Mouse (Mus musculus): ENCODE results near the gene Dnajc17. TPM values are rescaled to one million over a fixed set of nuclear protein-coding genes. Genes with fewer than 3 reads are reported as not detected.

Gene Dnajc17
- total and polyA plus RNA-seq, 3 experiments, result 24.9 to 41.4 (median 32.5) TPM

DNA sequence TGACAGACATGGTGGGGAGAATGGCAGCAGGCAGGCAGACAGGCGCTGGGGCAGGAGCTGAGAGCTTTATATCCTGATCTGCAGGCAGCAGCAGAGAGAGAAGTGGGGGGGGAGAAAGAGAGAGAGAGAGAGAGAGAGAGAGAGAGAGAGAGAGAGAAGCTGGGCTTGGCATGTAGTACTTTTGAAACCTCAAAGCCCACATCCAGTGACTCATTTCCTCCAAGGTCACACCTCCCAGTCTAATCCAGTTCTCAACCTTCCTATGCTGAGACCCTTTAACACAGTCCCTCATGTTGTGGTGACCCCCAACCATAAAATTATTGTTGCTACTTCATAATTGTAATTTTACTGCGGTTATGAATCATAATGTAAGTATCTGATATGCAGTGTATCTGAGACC is 38.3 kb downstream of the Dnajc17 start:
- H3K4me3 ChIP-seq (ENCODE audit: low read depth, low read length), result no peak overlapping the region
- ATAC-seq (ENCODE audit: extremely low read depth, insufficient number of reproducible peaks, low FRiP score, poor library complexity, severe bottlenecking) (no peak), DNase-seq (ENCODE audit: low spot score) (no peak)

DNA sequence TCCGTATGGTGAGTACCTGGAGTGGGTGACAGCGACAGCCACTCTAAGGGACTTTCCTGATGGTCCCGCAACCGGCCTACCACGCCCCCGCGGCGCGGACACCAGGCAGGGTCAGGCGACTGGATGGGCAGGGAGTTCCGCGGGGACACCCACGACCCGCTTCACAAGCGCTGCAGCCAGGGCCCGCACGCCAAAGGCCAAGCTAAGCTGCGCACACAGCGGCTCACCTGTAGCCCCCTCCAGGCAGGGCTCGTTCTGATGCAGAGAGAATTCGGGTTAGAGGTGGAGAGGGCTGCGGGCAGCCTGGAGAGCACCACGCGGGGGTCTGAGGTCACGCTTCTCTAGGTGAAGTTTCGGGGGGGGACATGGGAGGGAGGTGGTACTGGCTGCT is 40.7 kb downstream of the Dnajc17 start:
- Histone ChIP-seq H3K4me1 (ENCODE audit: insufficient read depth, low read depth, low read length) (peaks cover 69% of the 10 kb centered on the region), H3K27me3 (ENCODE audit: insufficient read depth, low read length) (peaks cover 2% of the 10 kb centered on the region; the same call in 1 of the 2 replicates), H3K4me3 (ENCODE audit: low read depth, low read length) (peak overlapping the region; percentile 82), H3K36me3 (replicated peaks) (peaks cover 18% of the 10 kb centered on the region), H3K9me3 (replicated peaks) (no peaks in the 10 kb centered on the region)
- TF ChIP-seq GATA1 (IDR thresholded peaks at IDR 0.05; ENCODE audit: borderline replicate concordance, low read length), result no peak
- TF ChIP-seq POLR2AphosphoS5 (IDR thresholded peaks at IDR 0.05; ENCODE audit: insufficient replicate concordance, low read depth, low read length), result no peak
- no peak for TF ChIP-seq GATA2 (IDR thresholded peaks at IDR 0.05; ENCODE audit: borderline replicate concordance, low read depth, low read length)
- TF ChIP-seq TAL1 (conservative IDR thresholded peaks at IDR 0.05; ENCODE audit: low read depth, low read length), result no peak
- TF ChIP-seq CTCF (IDR thresholded peaks at IDR 0.05; ENCODE audit: low read depth, low read length), result no peak
- ATAC-seq (ENCODE audit: extremely low read depth, insufficient number of reproducible peaks, low FRiP score, poor library complexity, severe bottlenecking) (no peak), DNase-seq (ENCODE audit: low spot score) (no peak)

More for the DNA sequence above, 38.3 kb downstream of the Dnajc17 start:
- Histone ChIP-seq H3K36me3 (replicated peaks) (peaks cover 37% of the 10 kb centered on the region), H3K9me3 (replicated peaks) (no peaks in the 10 kb centered on the region), H3K4me1 (ENCODE audit: insufficient read depth, low read depth, low read length) (peaks cover 65% of the 10 kb centered on the region), H3K27me3 (ENCODE audit: insufficient read depth, low read length) (peaks cover 2% of the 10 kb centered on the region; the same call in 1 of the 2 replicates)
- TF ChIP-seq POLR2AphosphoS5 (IDR thresholded peaks at IDR 0.05; ENCODE audit: insufficient replicate concordance, low read depth, low read length) (no peak), TAL1 (conservative IDR thresholded peaks at IDR 0.05; ENCODE audit: low read depth, low read length) (no peak), GATA1 (IDR thresholded peaks at IDR 0.05; ENCODE audit: borderline replicate concordance, low read length) (no peak), CTCF (IDR thresholded peaks at IDR 0.05; ENCODE audit: low read depth, low read length) (no peak), GATA2 (IDR thresholded peaks at IDR 0.05; ENCODE audit: borderline replicate concordance, low read depth, low read length) (no peak)

DNA sequence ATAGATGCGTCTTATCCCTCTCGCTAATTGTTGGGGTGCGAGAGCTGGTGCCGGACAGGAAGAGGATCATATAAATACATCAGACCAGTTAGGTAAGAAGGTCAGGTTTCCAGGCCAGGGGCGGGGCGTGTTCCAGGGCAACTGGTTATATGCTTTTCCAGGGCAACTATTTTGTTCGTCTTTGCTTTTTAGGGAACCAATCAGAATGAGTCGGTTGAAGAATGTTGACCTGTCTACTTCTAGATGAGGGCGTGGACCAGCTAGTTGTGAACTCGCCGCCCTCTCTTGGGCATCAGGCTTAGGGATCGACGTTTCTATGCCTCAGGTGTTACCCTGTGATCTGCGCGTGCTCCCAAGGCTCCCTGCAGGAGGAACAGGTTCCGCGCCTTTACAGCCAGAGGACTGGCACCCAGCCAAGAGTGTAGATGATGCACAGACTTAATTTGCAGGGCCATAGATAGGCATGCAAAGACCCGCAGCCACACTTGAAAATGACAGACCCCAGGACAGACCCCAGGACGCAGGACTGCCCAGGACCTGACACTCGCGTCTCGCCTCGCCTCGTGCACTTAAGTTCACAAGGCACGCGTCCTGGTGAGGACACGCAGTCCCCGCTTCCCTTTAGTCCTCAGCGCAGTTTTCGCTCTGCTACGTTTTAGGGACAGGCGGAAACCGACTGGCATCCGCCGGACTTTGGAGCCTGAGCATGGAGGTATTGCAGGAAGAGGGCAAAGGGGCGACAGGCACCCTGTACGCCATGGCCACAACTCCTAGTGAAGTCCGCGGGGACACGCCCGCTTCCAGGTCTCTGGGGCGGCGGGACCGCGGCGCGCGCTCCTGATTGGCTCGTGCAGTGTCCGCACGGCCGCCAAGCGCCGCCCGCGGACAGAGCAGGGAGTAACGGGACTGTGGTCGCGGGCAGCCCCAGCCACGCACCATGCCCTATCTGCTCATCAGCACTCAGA is 41.4 kb downstream of the Dnajc17 start, which contains the start of gene Gchfr:
Gene Gchfr (plus strand): TSS at position 873 of the 965 bp plus-strand sequence.
- H3K4me1 ChIP-seq (ENCODE audit: insufficient read depth, low read depth, low read length), result peaks cover 67% of the 10 kb centered on the region
- peaks cover 13% of the 10 kb centered on the region for H3K36me3 ChIP-seq (replicated peaks)
- TF ChIP-seq GATA2 (IDR thresholded peaks at IDR 0.05; ENCODE audit: borderline replicate concordance, low read depth, low read length) (no peak), POLR2AphosphoS5 (IDR thresholded peaks at IDR 0.05; ENCODE audit: insufficient replicate concordance, low read depth, low read length) (no peak), CTCF (IDR thresholded peaks at IDR 0.05; ENCODE audit: low read depth, low read length) (no peak), TAL1 (conservative IDR thresholded peaks at IDR 0.05; ENCODE audit: low read depth, low read length) (no peak), GATA1 (IDR thresholded peaks at IDR 0.05; ENCODE audit: borderline replicate concordance, low read length) (no peak)
- DNase-seq (ENCODE audit: low spot score), result peak; percentile 45
- H3K4me3 ChIP-seq (ENCODE audit: low read depth, low read length), result peak within 1 kb of the TSS; percentile 82
- peaks cover 2% of the 10 kb centered on the region; the same call in 1 of the 2 replicates for H3K27me3 ChIP-seq (ENCODE audit: insufficient read depth, low read length)
- no peaks in the 10 kb centered on the region for H3K9me3 ChIP-seq (replicated peaks)
- 0 out of 2 replicates have a peak, but pooled peaks have one; percentile 29 for ATAC-seq (ENCODE audit: extremely low read depth, insufficient number of reproducible peaks, low FRiP score, poor library complexity, severe bottlenecking)

DNA sequence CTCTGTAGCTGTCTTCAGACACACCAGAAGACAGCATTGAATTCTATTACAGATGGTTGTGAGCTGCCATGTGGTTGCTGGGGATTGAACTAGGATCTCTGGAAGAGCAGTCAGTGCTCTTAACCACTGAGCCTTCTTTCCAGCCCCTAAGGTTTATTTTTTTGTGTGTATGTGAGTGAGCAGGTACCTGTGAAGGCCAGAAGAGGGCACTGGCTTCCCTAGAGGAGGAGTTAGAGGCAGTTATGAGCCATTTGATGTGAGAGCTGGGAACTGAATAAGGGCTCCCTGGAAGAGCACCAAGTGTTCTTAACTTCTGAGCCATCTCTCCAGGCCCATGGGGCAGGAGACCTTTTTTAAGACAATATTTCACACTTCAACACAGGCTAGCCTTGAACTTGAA is 43.2 kb downstream of the Dnajc17 start:
- Histone ChIP-seq H3K36me3 (replicated peaks) (peaks cover 3% of the 10 kb centered on the region), H3K4me1 (ENCODE audit: insufficient read depth, low read depth, low read length) (peaks cover 75% of the 10 kb centered on the region), H3K9me3 (replicated peaks) (no peaks in the 10 kb centered on the region), H3K4me3 (ENCODE audit: low read depth, low read length) (no peak overlapping the region), H3K27me3 (ENCODE audit: insufficient read depth, low read length) (peaks cover 2% of the 10 kb centered on the region; the same call in 1 of the 2 replicates)
- TF ChIP-seq CTCF (IDR thresholded peaks at IDR 0.05; ENCODE audit: low read depth, low read length), result no peak
- no peak for TF ChIP-seq GATA2 (IDR thresholded peaks at IDR 0.05; ENCODE audit: borderline replicate concordance, low read depth, low read length)
- no peak for TF ChIP-seq TAL1 (conservative IDR thresholded peaks at IDR 0.05; ENCODE audit: low read depth, low read length)
- TF ChIP-seq GATA1 (IDR thresholded peaks at IDR 0.05; ENCODE audit: borderline replicate concordance, low read length), result no peak
- no peak for TF ChIP-seq POLR2AphosphoS5 (IDR thresholded peaks at IDR 0.05; ENCODE audit: insufficient replicate concordance, low read depth, low read length)
- ATAC-seq (ENCODE audit: extremely low read depth, insufficient number of reproducible peaks, low FRiP score, poor library complexity, severe bottlenecking), result no peak
- DNase-seq (ENCODE audit: low spot score), result no peak

DNA sequence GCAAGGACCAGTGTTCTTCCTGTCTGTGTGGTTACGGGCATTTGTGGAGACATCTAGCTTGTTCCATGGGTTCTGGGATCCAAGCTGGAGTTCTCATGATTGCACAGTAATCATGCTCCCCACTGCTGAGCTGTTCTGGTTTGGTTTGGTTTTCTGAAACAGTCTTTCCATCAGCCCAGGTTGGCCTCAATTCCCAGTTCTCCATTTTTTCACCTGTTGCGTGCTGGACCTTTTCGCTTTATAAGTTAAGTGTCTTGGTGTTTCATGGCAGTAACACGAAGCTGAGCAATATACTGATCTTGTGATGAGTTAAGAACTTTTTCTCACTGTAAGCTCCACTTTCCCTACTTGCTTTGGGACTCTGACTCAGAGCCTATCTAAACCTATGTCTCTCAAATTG is 44.6 kb downstream of the Dnajc17 start:
- no peak for ATAC-seq (ENCODE audit: extremely low read depth, insufficient number of reproducible peaks, low FRiP score, poor library complexity, severe bottlenecking)
- no peak for TF ChIP-seq GATA1 (IDR thresholded peaks at IDR 0.05; ENCODE audit: borderline replicate concordance, low read length)
- no peak for TF ChIP-seq TAL1 (conservative IDR thresholded peaks at IDR 0.05; ENCODE audit: low read depth, low read length)
- no peak for TF ChIP-seq CTCF (IDR thresholded peaks at IDR 0.05; ENCODE audit: low read depth, low read length)
- TF ChIP-seq POLR2AphosphoS5 (IDR thresholded peaks at IDR 0.05; ENCODE audit: insufficient replicate concordance, low read depth, low read length), result no peak
- no peak for TF ChIP-seq GATA2 (IDR thresholded peaks at IDR 0.05; ENCODE audit: borderline replicate concordance, low read depth, low read length)
- Histone ChIP-seq H3K4me3 (ENCODE audit: low read depth, low read length) (no peak overlapping the region; the same call in 1 of the 2 replicates), H3K36me3 (replicated peaks) (no peaks in the 10 kb centered on the region), H3K9me3 (replicated peaks) (no peaks in the 10 kb centered on the region), H3K27me3 (ENCODE audit: insufficient read depth, low read length) (no peaks in the 10 kb centered on the region), H3K4me1 (ENCODE audit: insufficient read depth, low read depth, low read length) (peaks cover 74% of the 10 kb centered on the region)
- no peak for DNase-seq (ENCODE audit: low spot score)

DNA sequence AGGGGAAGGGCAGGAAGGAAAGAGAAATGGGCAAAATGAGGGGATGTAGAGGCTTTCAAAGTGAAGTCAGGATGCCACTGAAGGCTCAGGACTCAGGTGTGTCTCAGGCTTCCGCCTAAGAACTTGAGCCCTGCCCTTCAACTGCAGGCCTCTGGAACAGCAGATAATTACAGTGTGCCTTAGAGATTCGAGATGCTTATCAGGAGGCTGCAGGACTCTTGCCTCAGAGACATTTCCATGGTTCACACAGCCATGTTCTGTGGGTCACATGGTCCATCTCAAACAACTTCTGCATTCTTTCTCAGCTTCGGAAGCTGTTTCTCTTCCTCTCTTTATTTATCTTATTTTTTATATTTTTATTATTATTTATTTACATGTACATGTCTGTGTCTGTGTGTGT is 45.5 kb downstream of the Dnajc17 start:
- TF ChIP-seq GATA2 (IDR thresholded peaks at IDR 0.05; ENCODE audit: borderline replicate concordance, low read depth, low read length) (peak; percentile 90; the same call in 1 of the 2 replicates), TAL1 (conservative IDR thresholded peaks at IDR 0.05; ENCODE audit: low read depth, low read length) (peak; percentile 87), GATA1 (IDR thresholded peaks at IDR 0.05; ENCODE audit: borderline replicate concordance, low read length) (no peak)
- Histone ChIP-seq H3K4me3 (ENCODE audit: low read depth, low read length) (peak overlapping the region; percentile 58; the same call in 1 of the 2 replicates), H3K4me1 (ENCODE audit: insufficient read depth, low read depth, low read length) (peaks cover 75% of the 10 kb centered on the region), H3K36me3 (replicated peaks) (no peaks in the 10 kb centered on the region), H3K27me3 (ENCODE audit: insufficient read depth, low read length) (no peaks in the 10 kb centered on the region), H3K9me3 (replicated peaks) (no peaks in the 10 kb centered on the region)
- peak; percentile 67 for DNase-seq (ENCODE audit: low spot score)
- peak; percentile 90 for ATAC-seq (ENCODE audit: extremely low read depth, insufficient number of reproducible peaks, low FRiP score, poor library complexity, severe bottlenecking)

All from G1E (cell line).